Comparison of ENCODE assay signal across 9 mouse cellular contexts in genomic region chr15:81932951-81933470, GRCm38 (mm10). TPM values are rescaled to one million over a fixed set of nuclear protein-coding genes. Genes with fewer than 3 reads are reported as not detected.
A peak's percentile ranks its signal among the peaks of the same experiment; 100 is the strongest.
DNase-seq lines count a peak whose midpoint lies in the region; ATAC-seq and TF ChIP-seq lines count a peak whose summit lies in the region.
"Had no signal": no experiment of that assay in that cellular context is flagged by ENCODE, and none has a peak within 500 bp of the region (broad histone marks: within the 10 kb centered on the region; RNA-seq: fewer than 3 reads in every experiment).

No protein-coding gene starts in this region.

- 0 out of 2 replicates have a peak overlapping the region, but pooled peaks have one; percentile 21 for H3K9ac ChIP-seq in liver, postnatal 0 days (replicated peaks)
- no peak overlapping the region for H3K9ac ChIP-seq in liver, embryonic 12.5 days

- no peak overlapping the region for H3K4me2 ChIP-seq in liver, postnatal 0 days (ENCODE audit: low read depth, low read length)
- H3K4me2 ChIP-seq in liver, embryonic 12.5 days, result no peak overlapping the region

- DNase-seq in liver, postnatal 0 days, result no peak
- no peak for DNase-seq in forebrain, embryonic 10.5 days (ENCODE audit: extremely low spot score, low spot score)
- peak; percentile 65 to 69 for DNase-seq in layer of hippocampus, adult 8-10 months (ENCODE audit: low spot score in 2 of 2)
- DNase-seq in right cerebral cortex, postnatal 36 days (ENCODE audit: low spot score in 2 of 2), result peak; percentile 77 to 86
- DNase-seq in gastrocnemius, postnatal 14 days, result no peak
- DNase-seq in retina, postnatal 1 day, result no peak

- H3K36me3 ChIP-seq in liver, postnatal 0 days (replicated peaks; ENCODE audit: insufficient read depth, low read length), result no peaks in the 10 kb centered on the region
- H3K36me3 ChIP-seq in liver, embryonic 12.5 days, result no peaks in the 10 kb centered on the region
- H3K36me3 ChIP-seq in forebrain, embryonic 10.5 days (replicated peaks), result no peaks in the 10 kb centered on the region

- H3K4me3 ChIP-seq in liver, postnatal 0 days (ENCODE audit: low read depth, low read length), result no peak overlapping the region
- H3K4me3 ChIP-seq in liver, embryonic 12.5 days, result no peak overlapping the region
- no peak overlapping the region for H3K4me3 ChIP-seq in forebrain, embryonic 10.5 days

- WGBS in liver, postnatal 0 days (ENCODE audit: insufficient replicate concordance), result 21% methylated on average over 12 of the region's 12 CpGs
- WGBS in liver, embryonic 12.5 days (ENCODE audit: insufficient replicate concordance), result 33% methylated on average over 12 of the region's 12 CpGs
- WGBS in forebrain, embryonic 10.5 days, result 52% methylated on average over 12 of the region's 12 CpGs

- no peak for TF ChIP-seq EP300 in liver, postnatal 0 days (IDR thresholded peaks at IDR 0.05; ENCODE audit: low read depth)

- peaks cover 9% of the 10 kb centered on the region for H3K27me3 ChIP-seq in liver, postnatal 0 days (ENCODE audit: insufficient read depth, low read length)
- peaks cover 49% of the 10 kb centered on the region for H3K27me3 ChIP-seq in liver, embryonic 12.5 days (replicated peaks)
- peaks cover 21% of the 10 kb centered on the region for H3K27me3 ChIP-seq in forebrain, embryonic 10.5 days (ENCODE audit: poor library complexity, severe bottlenecking)

- peak overlapping the region; percentile 59 for H3K27ac ChIP-seq in liver, postnatal 0 days (ENCODE audit: low read depth)
- H3K27ac ChIP-seq in liver, embryonic 12.5 days, result no peak overlapping the region
- peak overlapping the region; percentile 25; the same call in 1 of the 2 replicates for H3K27ac ChIP-seq in forebrain, embryonic 10.5 days

- no peak; the same call in 1 of the 2 replicates for ATAC-seq in liver, postnatal 0 days
- ATAC-seq in liver, embryonic 12.5 days, result no peak
- no peak for ATAC-seq in megakaryocyte-erythroid progenitor cell, adult 5-6 weeks (replicated peaks; ENCODE audit: low FRiP score, low TSS enrichment, poor library complexity, severe bottlenecking)

- H3K4me1 ChIP-seq in liver, postnatal 0 days (ENCODE audit: insufficient read depth), result peaks cover 17% of the 10 kb centered on the region
- peaks cover 27% of the 10 kb centered on the region; the same call in 1 of the 2 replicates for H3K4me1 ChIP-seq in liver, embryonic 12.5 days
- peaks cover 34% of the 10 kb centered on the region for H3K4me1 ChIP-seq in forebrain, embryonic 10.5 days

- no peak for TF ChIP-seq CTCF in liver, postnatal 0 days (IDR thresholded peaks at IDR 0.05; ENCODE audit: low read depth)

- intact Hi-C loops in gastrocnemius, postnatal 14 days (cut with DNase I; ENCODE audit: low total_unique reads), result no loop called here

- H3K9me3 ChIP-seq in liver, postnatal 0 days (ENCODE audit: low read length), result no peaks in the 10 kb centered on the region
- H3K9me3 ChIP-seq in liver, embryonic 12.5 days (replicated peaks), result no peaks in the 10 kb centered on the region
- no peaks in the 10 kb centered on the region for H3K9me3 ChIP-seq in forebrain, embryonic 10.5 days

RNA-seq across cellular contexts. Expression of gene Csdc2, which starts 3.5 kb away (rescaled TPM):
- polyA plus RNA-seq in liver, postnatal 0 days (2015; fragmentation: Nextera tagmentation; extraction: Ambion mirVana), result 0.52 and 0.59 TPM in 2 replicates
- 1.8 and 2.5 TPM in 2 replicates for polyA plus RNA-seq in liver, embryonic 12.5 days (2016; fragmentation: Nextera tagmentation; extraction: Ambion mirVana)
- 9.2 and 10.7 TPM in 2 replicates for polyA plus RNA-seq in forebrain, embryonic 10.5 days (2016; fragmentation: Nextera tagmentation; extraction: Ambion mirVana)
- 10 to 100 TPM; 63.2 to 67.4 (median 65.9) TPM for total RNA-seq in layer of hippocampus, adult 8-10 months (2022)
- total RNA-seq in gastrocnemius, postnatal 14 days (2021), result 1 to 10 TPM; 3.7 to 3.8 TPM
- not detected in 2 replicates for total RNA-seq in megakaryocyte-erythroid progenitor cell, adult 5-6 weeks (2014; fragmentation: Nextera tagmentation)
- not detected in 2 replicates for total RNA-seq in megakaryocyte-erythroid progenitor cell, adult 5-6 weeks (2017)

RNA-seq across cellular contexts. Expression of gene Polr3h, which starts 7.0 kb away (rescaled TPM):
- polyA plus RNA-seq in liver, postnatal 0 days (2015; fragmentation: Nextera tagmentation; extraction: Ambion mirVana), result 57.0 and 57.3 TPM in 2 replicates
- polyA plus RNA-seq in liver, embryonic 12.5 days (2016; fragmentation: Nextera tagmentation; extraction: Ambion mirVana), result 87.2 and 96.3 TPM in 2 replicates
- polyA plus RNA-seq in forebrain, embryonic 10.5 days (2016; fragmentation: Nextera tagmentation; extraction: Ambion mirVana), result 84.0 and 90.8 TPM in 2 replicates
- total RNA-seq in layer of hippocampus, adult 8-10 months (2022), result 10 to 100 TPM; 39.5 to 50.1 (median 47.8) TPM
- total RNA-seq in gastrocnemius, postnatal 14 days (2021), result 1 to 10 TPM; 7.3 to 8.1 TPM
- total RNA-seq in megakaryocyte-erythroid progenitor cell, adult 5-6 weeks (2014; fragmentation: Nextera tagmentation), result 46.2 and 57.3 TPM in 2 replicates
- 47.7 and 59.5 TPM in 2 replicates for total RNA-seq in megakaryocyte-erythroid progenitor cell, adult 5-6 weeks (2017)

RNA-seq across cellular contexts. Expression of gene Pmm1, which starts 27.7 kb away (rescaled TPM):
- 9.8 and 10.1 TPM in 2 replicates for polyA plus RNA-seq in liver, postnatal 0 days (2015; fragmentation: Nextera tagmentation; extraction: Ambion mirVana)
- polyA plus RNA-seq in liver, embryonic 12.5 days (2016; fragmentation: Nextera tagmentation; extraction: Ambion mirVana), result 24.6 and 28.0 TPM in 2 replicates
- 37.1 and 39.3 TPM in 2 replicates for polyA plus RNA-seq in forebrain, embryonic 10.5 days (2016; fragmentation: Nextera tagmentation; extraction: Ambion mirVana)
- total RNA-seq in layer of hippocampus, adult 8-10 months (2022), result 100 to 1,000 TPM; 190 to 206 (median 199) TPM
- total RNA-seq in gastrocnemius, postnatal 14 days (2021), result 10 to 100 TPM; 15.2 to 16.9 TPM
- 62.0 and 90.7 TPM in 2 replicates for total RNA-seq in megakaryocyte-erythroid progenitor cell, adult 5-6 weeks (2014; fragmentation: Nextera tagmentation)
- 30.5 and 33.1 TPM in 2 replicates for total RNA-seq in megakaryocyte-erythroid progenitor cell, adult 5-6 weeks (2017)

RNA-seq across cellular contexts. Expression of gene 1700029P11Rik, which starts 47.3 kb away (rescaled TPM):
- not detected in 2 replicates for polyA plus RNA-seq in liver, postnatal 0 days (2015; fragmentation: Nextera tagmentation; extraction: Ambion mirVana)
- polyA plus RNA-seq in liver, embryonic 12.5 days (2016; fragmentation: Nextera tagmentation; extraction: Ambion mirVana), result not detected in 2 replicates
- polyA plus RNA-seq in forebrain, embryonic 10.5 days (2016; fragmentation: Nextera tagmentation; extraction: Ambion mirVana), result not detected in 2 replicates
- not detected for total RNA-seq in layer of hippocampus, adult 8-10 months (2022)
- total RNA-seq in gastrocnemius, postnatal 14 days (2021), result not detected
- not detected in 2 replicates for total RNA-seq in megakaryocyte-erythroid progenitor cell, adult 5-6 weeks (2014; fragmentation: Nextera tagmentation)
- total RNA-seq in megakaryocyte-erythroid progenitor cell, adult 5-6 weeks (2017), result not detected in 2 replicates
- polyA plus RNA-seq: heart, postnatal 0 days had no signal

RNA-seq across cellular contexts. Expression of gene Xrcc6, which starts 54.6 kb away (rescaled TPM):
- 25.7 and 27.8 TPM in 2 replicates for polyA plus RNA-seq in liver, postnatal 0 days (2015; fragmentation: Nextera tagmentation; extraction: Ambion mirVana)
- 94.9 and 98.7 TPM in 2 replicates for polyA plus RNA-seq in liver, embryonic 12.5 days (2016; fragmentation: Nextera tagmentation; extraction: Ambion mirVana)
- 90.8 and 94.9 TPM in 2 replicates for polyA plus RNA-seq in forebrain, embryonic 10.5 days (2016; fragmentation: Nextera tagmentation; extraction: Ambion mirVana)
- 10 to 100 TPM; 27.4 to 35.4 (median 28.9) TPM for total RNA-seq in layer of hippocampus, adult 8-10 months (2022)
- total RNA-seq in gastrocnemius, postnatal 14 days (2021), result 10 to 100 TPM; 22.0 to 26.6 TPM
- 120 and 143 TPM in 2 replicates for total RNA-seq in megakaryocyte-erythroid progenitor cell, adult 5-6 weeks (2014; fragmentation: Nextera tagmentation)
- total RNA-seq in megakaryocyte-erythroid progenitor cell, adult 5-6 weeks (2017), result 379 and 524 TPM in 2 replicates

Comparison
In these comparisons a context has a peak if more than half of its experiments do, and no peak if none do; other contexts are left out.
1. DNase-seq: peak in layer of hippocampus, adult 8-10 months (2 of 2) and right cerebral cortex, postnatal 36 days (2 of 2); none in liver, postnatal 0 days (single experiment), forebrain, embryonic 10.5 days (single experiment), gastrocnemius, postnatal 14 days (single experiment) and retina, postnatal 1 day (single experiment).
2. RNA of gene Csdc2, which starts 3.5 kb away (total RNA-seq): 63.2 to 67.4 TPM in layer of hippocampus, adult 8-10 months; 3.7 to 3.8 TPM in gastrocnemius, postnatal 14 days and not detected in megakaryocyte-erythroid progenitor cell, adult 5-6 weeks; every median in the first group is over 10 times any median in the second.
3. RNA of gene Polr3h, which starts 7.0 kb away (total RNA-seq): 46.2 to 59.5 TPM in megakaryocyte-erythroid progenitor cell, adult 5-6 weeks and 39.5 to 50.1 TPM in layer of hippocampus, adult 8-10 months; 7.3 to 8.1 TPM in gastrocnemius, postnatal 14 days; every median in the first group is over 4 times any median in the second.